Mouse (Mus musculus) brain, embryonic 14.5 days (tissue): Measurements from ENCODE around the gene Mettl26.

Source experiments
- CTCF ChIP-seq: fragments of 200-500 bp; IDR thresholded peaks from 2 replicates; pipeline ENCODE4 v1.5.1; 2012; ENCODE audit warnings: inconsistent platforms, mild to moderate bottlenecking, moderate library complexity, borderline replicate concordance; ENCODE audit not compliant: insufficient read depth, insufficient read length; ENCODE audit errors: extremely low read depth
- POLR2A ChIP-seq: fragments of 200-500 bp; IDR thresholded peaks from 2 replicates; pipeline ENCODE4 v1.6.1; 2012; ENCODE audit warnings: mild to moderate bottlenecking, inconsistent platforms, borderline replicate concordance; ENCODE audit not compliant: poor library complexity, insufficient read depth, insufficient read length, severe bottlenecking; ENCODE audit errors: extremely low read depth

DNA sequence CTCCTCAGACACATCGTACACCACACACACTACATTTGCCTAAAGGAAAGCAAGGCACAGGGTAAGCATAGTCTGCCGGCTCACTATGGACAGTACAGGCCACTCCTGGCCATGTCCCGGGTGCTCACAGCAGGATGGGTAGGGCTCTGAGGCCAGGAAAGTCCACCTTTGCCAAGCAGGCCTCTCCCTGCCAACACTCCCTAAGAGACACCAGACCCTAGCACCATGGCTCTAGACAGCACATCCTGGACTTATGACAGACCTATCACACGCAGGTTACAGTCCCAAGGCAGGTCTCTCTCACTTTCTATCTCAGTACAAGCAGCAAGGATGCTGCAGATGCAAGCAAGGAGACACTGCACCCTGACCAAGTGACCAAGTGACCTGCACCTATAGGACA lies 31.8 kb upstream of the Mettl26 start:
- TF ChIP-seq POLR2A: no peak
- no peak for TF ChIP-seq CTCF
